Mouse (Mus musculus) CH12.LX (cell line): ENCODE measurements at regions not wholly inside any gene's neighbourhood (a gene's known extent, or its start where the extent isn't known, plus 50 kb on each side); places are given as distances from the start of the nearest gene placed in this dataset.

Experiments
- CHD1 ChIP-seq: IDR thresholded peaks from 2 replicates; pipeline ENCODE4 v1.6.1; 2012; ENCODE audit warnings: low read depth, low read length, improper control_type of control experiment, inconsistent platforms
- CTCF ChIP-seq, 2 experiments: IDR thresholded peaks in 1 of 2; conservative IDR thresholded peaks in 1 of 2; 2 replicates each; pipeline ENCODE4 v1.5.1; 2011 to 2012; ENCODE audit warnings: low read depth in 2 of 2, low read length in 2 of 2, improper control_type of control experiment in 1 of 2, inconsistent platforms in 1 of 2, mild to moderate bottlenecking in 1 of 2, moderate library complexity in 1 of 2
- EP300 ChIP-seq: IDR thresholded peaks from 2 replicates; pipeline ENCODE4 v1.6.1; 2011; ENCODE audit warnings: low read length, improper control_type of control experiment
- ETS1 ChIP-seq: conservative IDR thresholded peaks from 2 replicates; pipeline ENCODE4 v1.6.1; 2012; ENCODE audit warnings: low read depth, mild to moderate bottlenecking, inconsistent platforms, low read length, improper control_type of control experiment, moderate library complexity
- HCFC1 ChIP-seq: IDR thresholded peaks from 2 replicates; pipeline ENCODE4 v1.6.1; 2012; ENCODE audit warnings: low read depth, mild to moderate bottlenecking, inconsistent platforms, low read length, improper control_type of control experiment
- MXI1 ChIP-seq: IDR thresholded peaks from 2 replicates; pipeline ENCODE4 v1.6.1; 2011; ENCODE audit warnings: mild to moderate bottlenecking, low read depth, low read length, improper control_type of control experiment
- MYC ChIP-seq: IDR thresholded peaks from 2 replicates; pipeline ENCODE4 v1.6.1; 2011; ENCODE audit warnings: low read depth, mild to moderate bottlenecking, improper control_type of control experiment, low read length
- POLR2A ChIP-seq: IDR thresholded peaks from 2 replicates; pipeline ENCODE4 v1.6.1; 2011; ENCODE audit warnings: low read depth, mild to moderate bottlenecking, improper control_type of control experiment, low read length
- ZC3H11A ChIP-seq: IDR thresholded peaks from 2 replicates; pipeline ENCODE4 v1.6.1; 2012; ENCODE audit warnings: low read depth, mild to moderate bottlenecking, inconsistent platforms, low read length, improper control_type of control experiment

DNA sequence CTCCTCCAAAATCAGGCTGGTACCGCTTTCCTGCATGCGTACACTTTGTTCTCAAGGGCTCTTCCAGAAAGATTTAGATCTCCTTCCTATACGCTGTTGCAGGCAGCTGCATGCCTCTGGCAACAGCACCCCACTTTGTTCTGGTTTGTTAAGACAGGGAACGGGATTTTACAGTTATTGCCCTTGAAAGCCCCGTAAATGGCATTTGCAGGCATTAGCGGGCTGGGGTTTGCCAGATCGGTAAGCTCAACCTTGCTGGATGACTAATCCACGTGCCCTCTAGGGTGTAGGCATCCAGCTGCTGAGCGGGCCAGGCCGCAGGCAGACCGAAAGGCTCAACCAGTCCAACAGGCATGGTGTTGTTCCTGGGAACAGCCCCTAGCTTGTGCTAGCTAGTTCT lies 85.5 kb downstream of the Axin2 start:
- TF ChIP-seq POLR2A (no peak), EP300 (no peak), ZC3H11A (no peak), MYC (no peak), CTCF (conservative IDR thresholded peaks at IDR 0.05 in 1 of 2, IDR thresholded peaks at IDR 0.05 in 1 of 2; ENCODE audit: low read depth in 2 of 2, low read length in 2 of 2) (no peak), CHD1 (no peak), HCFC1 (no peak), ETS1 (no peak), MXI1 (no peak)
